Mouse (Mus musculus): ENCODE results near the gene Elovl7. TPM values are rescaled to one million over a fixed set of nuclear protein-coding genes. Genes with fewer than 3 reads are reported as not detected.

The Elovl7 gene
- total and polyA plus RNA-seq, 3 experiments = 0.23 to 0.33 TPM; not detected in 1

GRCm38 (mm10) chr13:108272332-108272731, 58.1 kb downstream of the Elovl7 start:
- H3K36me3 ChIP-seq (replicated peaks) = no peaks in the 10 kb centered on the region
- H3K27me3 ChIP-seq (ENCODE audit: insufficient read depth, low read length) = peaks cover 32% of the 10 kb centered on the region
- no peaks in the 10 kb centered on the region for H3K9me3 ChIP-seq (replicated peaks)
- TF ChIP-seq GATA2 (IDR thresholded peaks at IDR 0.05; ENCODE audit: borderline replicate concordance, low read depth, low read length) = no peak
- no peak for TF ChIP-seq POLR2AphosphoS5 (IDR thresholded peaks at IDR 0.05; ENCODE audit: insufficient replicate concordance, low read depth, low read length)
- TF ChIP-seq CTCF (IDR thresholded peaks at IDR 0.05; ENCODE audit: low read depth, low read length) = no peak
- TF ChIP-seq TAL1 (conservative IDR thresholded peaks at IDR 0.05; ENCODE audit: low read depth, low read length) = no peak
- TF ChIP-seq GATA1 (IDR thresholded peaks at IDR 0.05; ENCODE audit: borderline replicate concordance, low read length) = no peak
- ATAC-seq (ENCODE audit: extremely low read depth, insufficient number of reproducible peaks, low FRiP score, poor library complexity, severe bottlenecking) (no peak), DNase-seq (ENCODE audit: low spot score) (no peak)
- no peak overlapping the region for H3K4me3 ChIP-seq (ENCODE audit: low read depth, low read length)
- peaks cover 6% of the 10 kb centered on the region for H3K4me1 ChIP-seq (ENCODE audit: insufficient read depth, low read depth, low read length)

DNA sequence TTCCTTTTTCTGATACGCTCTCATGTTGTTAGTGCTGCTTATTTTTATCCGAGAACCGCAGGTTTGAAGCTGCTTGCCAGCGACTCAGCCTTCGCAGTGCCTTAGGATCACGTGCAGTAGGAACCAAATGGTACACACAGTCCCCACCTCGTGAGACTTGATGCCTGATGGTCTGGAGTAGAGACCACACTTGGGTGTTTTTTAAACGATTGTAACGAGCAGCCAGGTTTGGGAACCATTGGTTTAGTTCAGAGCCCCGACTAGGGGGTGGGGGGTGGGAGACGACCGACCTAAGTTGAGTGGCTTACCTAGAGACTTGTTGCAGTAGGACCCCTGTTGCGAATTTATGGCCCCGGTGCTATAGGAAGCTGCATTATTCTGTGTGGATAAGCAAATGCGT, 58.8 kb downstream of the Elovl7 start:
- ATAC-seq (ENCODE audit: extremely low read depth, insufficient number of reproducible peaks, low FRiP score, poor library complexity, severe bottlenecking) = no peak
- Histone ChIP-seq H3K4me1 (ENCODE audit: insufficient read depth, low read depth, low read length) (peaks cover 6% of the 10 kb centered on the region), H3K4me3 (ENCODE audit: low read depth, low read length) (no peak overlapping the region), H3K36me3 (replicated peaks) (no peaks in the 10 kb centered on the region), H3K27me3 (ENCODE audit: insufficient read depth, low read length) (peaks cover 29% of the 10 kb centered on the region), H3K9me3 (replicated peaks) (no peaks in the 10 kb centered on the region)
- TF ChIP-seq GATA2 (IDR thresholded peaks at IDR 0.05; ENCODE audit: borderline replicate concordance, low read depth, low read length) = no peak
- no peak for TF ChIP-seq CTCF (IDR thresholded peaks at IDR 0.05; ENCODE audit: low read depth, low read length)
- no peak for TF ChIP-seq POLR2AphosphoS5 (IDR thresholded peaks at IDR 0.05; ENCODE audit: insufficient replicate concordance, low read depth, low read length)
- TF ChIP-seq TAL1 (conservative IDR thresholded peaks at IDR 0.05; ENCODE audit: low read depth, low read length) = no peak
- no peak for TF ChIP-seq GATA1 (IDR thresholded peaks at IDR 0.05; ENCODE audit: borderline replicate concordance, low read length)
- no peak for DNase-seq (ENCODE audit: low spot score)

GRCm38 (mm10) chr13:108273456-108273855, 59.3 kb downstream of the Elovl7 start:
- Histone ChIP-seq H3K36me3 (replicated peaks) (no peaks in the 10 kb centered on the region), H3K4me3 (ENCODE audit: low read depth, low read length) (no peak overlapping the region), H3K27me3 (ENCODE audit: insufficient read depth, low read length) (peaks cover 30% of the 10 kb centered on the region), H3K9me3 (replicated peaks) (no peaks in the 10 kb centered on the region), H3K4me1 (ENCODE audit: insufficient read depth, low read depth, low read length) (peaks cover 6% of the 10 kb centered on the region)
- ATAC-seq (ENCODE audit: extremely low read depth, insufficient number of reproducible peaks, low FRiP score, poor library complexity, severe bottlenecking) (no peak), DNase-seq (ENCODE audit: low spot score) (no peak)
- TF ChIP-seq GATA2 (IDR thresholded peaks at IDR 0.05; ENCODE audit: borderline replicate concordance, low read depth, low read length) (no peak), TAL1 (conservative IDR thresholded peaks at IDR 0.05; ENCODE audit: low read depth, low read length) (no peak)

- TF ChIP-seq CTCF (IDR thresholded peaks at IDR 0.05; ENCODE audit: low read depth, low read length) (no peak), TAL1 (conservative IDR thresholded peaks at IDR 0.05; ENCODE audit: low read depth, low read length) (no peak), GATA2 (IDR thresholded peaks at IDR 0.05; ENCODE audit: borderline replicate concordance, low read depth, low read length) (no peak), GATA1 (IDR thresholded peaks at IDR 0.05; ENCODE audit: borderline replicate concordance, low read length) (no peak), POLR2AphosphoS5 (IDR thresholded peaks at IDR 0.05; ENCODE audit: insufficient replicate concordance, low read depth, low read length) (no peak)
- Histone ChIP-seq H3K9me3 (replicated peaks) (no peaks in the 10 kb centered on the region), H3K36me3 (replicated peaks) (no peaks in the 10 kb centered on the region), H3K27me3 (ENCODE audit: insufficient read depth, low read length) (peaks cover 19% of the 10 kb centered on the region), H3K4me3 (ENCODE audit: low read depth, low read length) (no peak overlapping the region), H3K4me1 (ENCODE audit: insufficient read depth, low read depth, low read length) (peaks cover 6% of the 10 kb centered on the region)
- DNase-seq (ENCODE audit: low spot score) = no peak
- ATAC-seq (ENCODE audit: extremely low read depth, insufficient number of reproducible peaks, low FRiP score, poor library complexity, severe bottlenecking) = no peak
Measured at GRCm38 (mm10) chr13:108276561-108276960, 62.4 kb downstream of the Elovl7 start.

GRCm38 (mm10) chr13:108277320-108277719, 63.1 kb downstream of the Elovl7 start:
- Histone ChIP-seq H3K4me1 (ENCODE audit: insufficient read depth, low read depth, low read length) (no peaks in the 10 kb centered on the region), H3K36me3 (replicated peaks) (no peaks in the 10 kb centered on the region)

DNA sequence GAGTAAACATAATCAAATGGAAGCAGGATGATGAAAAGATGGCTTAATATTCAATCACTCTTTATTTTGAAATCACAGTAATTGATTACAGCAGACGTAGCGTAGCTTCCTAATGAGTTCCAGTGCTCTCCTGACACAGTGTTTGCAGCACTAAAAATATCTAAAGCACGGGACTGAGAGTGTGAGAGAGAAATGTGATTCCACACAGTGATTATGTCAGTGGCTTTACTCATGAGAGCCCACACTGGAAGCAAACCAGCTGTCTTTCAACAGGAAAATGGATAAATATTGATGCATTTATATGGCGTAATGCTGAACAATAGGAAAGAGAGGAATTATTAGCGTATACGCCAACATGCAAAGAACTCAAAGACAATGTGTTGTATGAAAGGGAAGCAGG, 64.4 kb downstream of the Elovl7 start:
- peaks cover 10% of the 10 kb centered on the region for H3K27me3 ChIP-seq (ENCODE audit: insufficient read depth, low read length)
- ATAC-seq (ENCODE audit: extremely low read depth, insufficient number of reproducible peaks, low FRiP score, poor library complexity, severe bottlenecking) (no peak), DNase-seq (ENCODE audit: low spot score) (no peak)
- H3K36me3 ChIP-seq (replicated peaks) = no peaks in the 10 kb centered on the region
- no peaks in the 10 kb centered on the region for H3K4me1 ChIP-seq (ENCODE audit: insufficient read depth, low read depth, low read length)
- TF ChIP-seq POLR2AphosphoS5 (IDR thresholded peaks at IDR 0.05; ENCODE audit: insufficient replicate concordance, low read depth, low read length) (no peak), GATA2 (IDR thresholded peaks at IDR 0.05; ENCODE audit: borderline replicate concordance, low read depth, low read length) (no peak), TAL1 (conservative IDR thresholded peaks at IDR 0.05; ENCODE audit: low read depth, low read length) (no peak), CTCF (IDR thresholded peaks at IDR 0.05; ENCODE audit: low read depth, low read length) (no peak), GATA1 (IDR thresholded peaks at IDR 0.05; ENCODE audit: borderline replicate concordance, low read length) (no peak)
- H3K9me3 ChIP-seq (replicated peaks) = no peaks in the 10 kb centered on the region
- no peak overlapping the region for H3K4me3 ChIP-seq (ENCODE audit: low read depth, low read length)

More at GRCm38 (mm10) chr13:108277320-108277719, 63.1 kb downstream of the Elovl7 start:
- Histone ChIP-seq H3K27me3 (ENCODE audit: insufficient read depth, low read length) (peaks cover 17% of the 10 kb centered on the region), H3K9me3 (replicated peaks) (no peaks in the 10 kb centered on the region), H3K4me3 (ENCODE audit: low read depth, low read length) (no peak overlapping the region)
- DNase-seq (ENCODE audit: low spot score) (no peak), ATAC-seq (ENCODE audit: extremely low read depth, insufficient number of reproducible peaks, low FRiP score, poor library complexity, severe bottlenecking) (no peak)
- TF ChIP-seq CTCF (IDR thresholded peaks at IDR 0.05; ENCODE audit: low read depth, low read length) = no peak
- no peak for TF ChIP-seq TAL1 (conservative IDR thresholded peaks at IDR 0.05; ENCODE audit: low read depth, low read length)
- TF ChIP-seq GATA2 (IDR thresholded peaks at IDR 0.05; ENCODE audit: borderline replicate concordance, low read depth, low read length) = no peak

DNA sequence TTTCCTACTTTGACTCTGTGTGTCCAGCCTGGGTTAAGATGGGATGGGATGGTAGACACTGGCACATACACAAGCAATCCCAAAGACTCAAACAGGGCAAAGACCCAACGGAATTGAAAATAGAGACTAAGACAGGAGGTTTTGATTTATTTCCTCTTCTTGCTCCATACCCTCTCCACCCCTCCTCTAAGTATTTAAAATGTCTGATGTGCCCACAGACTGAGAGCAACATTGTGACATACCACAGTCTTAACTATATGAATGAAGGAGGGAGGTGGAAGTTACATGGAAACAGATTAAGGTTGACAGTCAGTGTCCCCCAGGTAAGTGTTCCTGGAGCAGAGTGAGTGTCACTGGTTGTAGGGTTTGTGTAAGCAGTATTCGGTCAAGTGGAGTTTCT, 70.1 kb downstream of the Elovl7 start:
- Histone ChIP-seq H3K27me3 (ENCODE audit: insufficient read depth, low read length) (peaks cover 6% of the 10 kb centered on the region), H3K4me1 (ENCODE audit: insufficient read depth, low read depth, low read length) (peaks cover 7% of the 10 kb centered on the region), H3K36me3 (replicated peaks) (no peaks in the 10 kb centered on the region), H3K9me3 (replicated peaks) (no peaks in the 10 kb centered on the region), H3K4me3 (ENCODE audit: low read depth, low read length) (no peak overlapping the region)
- no peak for DNase-seq (ENCODE audit: low spot score)
- TF ChIP-seq POLR2AphosphoS5 (IDR thresholded peaks at IDR 0.05; ENCODE audit: insufficient replicate concordance, low read depth, low read length) (no peak), CTCF (IDR thresholded peaks at IDR 0.05; ENCODE audit: low read depth, low read length) (no peak), GATA1 (IDR thresholded peaks at IDR 0.05; ENCODE audit: borderline replicate concordance, low read length) (no peak)
- no peak for ATAC-seq (ENCODE audit: extremely low read depth, insufficient number of reproducible peaks, low FRiP score, poor library complexity, severe bottlenecking)
